Mouse (Mus musculus) liver, postnatal 0 days (tissue): ENCODE measurements at regions not wholly inside any gene's neighbourhood (a gene's known extent, or its start where the extent isn't known, plus 50 kb on each side); places are given as distances from the start of the nearest gene placed in this dataset.

ENCODE experiments used
- CTCF ChIP-seq: sonication (generic); IDR thresholded peaks from 2 replicates; pipeline ENCODE4 v1.5.1; 2016; ENCODE audit warnings: antibody characterized with exemption, low read depth
- EP300 ChIP-seq: IDR thresholded peaks from 2 replicates; pipeline ENCODE4 v1.6.1; 2016; ENCODE audit warnings: antibody characterized with exemption, low read depth, mild to moderate bottlenecking

DNA sequence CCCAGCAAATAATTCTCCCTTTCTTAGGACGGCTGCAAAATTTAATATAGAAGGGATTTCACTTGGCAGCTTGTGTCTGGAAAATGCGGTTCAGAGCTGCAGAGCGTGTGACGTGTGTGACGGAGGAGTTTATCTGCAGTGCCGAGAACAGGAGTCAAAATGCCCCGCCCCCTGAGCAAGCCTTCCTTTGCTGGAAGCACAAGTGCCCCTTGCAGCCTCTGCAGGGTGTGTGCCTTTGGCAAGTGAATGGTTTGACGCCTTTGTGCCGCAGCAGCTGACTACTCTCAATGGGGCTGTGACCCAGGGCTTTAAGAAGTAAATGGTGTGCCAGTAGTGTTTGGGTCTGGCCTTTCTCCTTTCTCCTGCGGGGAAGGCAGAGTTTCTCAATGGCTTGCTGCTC, 185.0 kb downstream of the Med10 start:
- TF ChIP-seq CTCF, result no peak
- no peak for TF ChIP-seq EP300
